Mouse (Mus musculus) erythroblast, adult 5-6 weeks (primary cell): Measurements from ENCODE around the gene Mn1. TPM values are rescaled to one million over a fixed set of nuclear protein-coding genes. Genes with fewer than 3 reads are reported as not detected.

ENCODE experiments used
- ATAC-seq: replicated peaks from 2 replicates; pipeline ENCODE4 v1.8.0; 2016; ENCODE audit warnings: moderate number of reproducible peaks, mild to moderate bottlenecking, moderate TSS enrichment, inconsistent platforms; ENCODE audit not compliant: poor library complexity, low FRiP score, severe bottlenecking
- total RNA-seq, 2 experiments: library from RNA; stranded (forward) in 1 of 2; stranded (reverse) in 1 of 2; fragments of 150-400 nt in 1 of 2; fragments of 200-764, 138-1000 nt in 1 of 2; gene quantifications; 2 replicates each; pipeline versions ENCODE4 v1.2.3 to v1.2.4; 2015 to 2017; ENCODE audit warnings: low replicate concordance in 2 of 2

Mn1 gene
- total RNA-seq, 2 experiments from 2014 or later = not detected

- no peak for ATAC-seq
Observed at GRCm38 (mm10) chr5:111426249-111426648, 9.1 kb downstream of the Mn1 start.

GRCm38 (mm10) chr5:111428882-111429281 is 11.7 kb downstream of the Mn1 start:
- no peak for ATAC-seq

GRCm38 (mm10) chr5:111429726-111430125 is 12.6 kb downstream of the Mn1 start:
- no peak for ATAC-seq

- no peak for ATAC-seq
Observed at GRCm38 (mm10) chr5:111431007-111431730, 14.0 kb downstream of the Mn1 start.

GRCm38 (mm10) chr5:111432842-111433241 is 15.7 kb downstream of the Mn1 start:
- ATAC-seq = no peak

GRCm38 (mm10) chr5:111434342-111434842 is 17.2 kb downstream of the Mn1 start:
- no peak for ATAC-seq

- no peak for ATAC-seq
Observed at GRCm38 (mm10) chr5:111436260-111436659, 19.1 kb downstream of the Mn1 start.

- no peak for ATAC-seq
Observed at GRCm38 (mm10) chr5:111437205-111437604, 20.0 kb downstream of the Mn1 start.

- ATAC-seq = no peak
Observed at GRCm38 (mm10) chr5:111438336-111438735, 21.2 kb downstream of the Mn1 start.

GRCm38 (mm10) chr5:111438821-111439220 is 21.7 kb downstream of the Mn1 start:
- ATAC-seq = no peak

- ATAC-seq = no peak
Observed at GRCm38 (mm10) chr5:111440264-111440663, 23.1 kb downstream of the Mn1 start.

- no peak for ATAC-seq
Observed at GRCm38 (mm10) chr5:111442151-111442871, 25.1 kb downstream of the Mn1 start.

GRCm38 (mm10) chr5:111443636-111444035 is 26.5 kb downstream of the Mn1 start:
- ATAC-seq = no peak

GRCm38 (mm10) chr5:111444361-111444760 is 27.2 kb downstream of the Mn1 start:
- ATAC-seq = no peak

GRCm38 (mm10) chr5:111446652-111447051 is 29.5 kb downstream of the Mn1 start:
- ATAC-seq = no peak

- ATAC-seq = no peak
Observed at GRCm38 (mm10) chr5:111449700-111450099, 32.5 kb downstream of the Mn1 start.

GRCm38 (mm10) chr5:111454240-111454639 is 37.1 kb downstream of the Mn1 start:
- ATAC-seq = no peak

- no peak for ATAC-seq
Observed at GRCm38 (mm10) chr5:111454876-111455275, 37.7 kb downstream of the Mn1 start.

- ATAC-seq = no peak
Observed at GRCm38 (mm10) chr5:111458675-111459074, 41.5 kb downstream of the Mn1 start.

GRCm38 (mm10) chr5:111465811-111466299 is 48.7 kb downstream of the Mn1 start:
- ATAC-seq = no peak

GRCm38 (mm10) chr5:111466429-111466828 is 49.3 kb downstream of the Mn1 start:
- ATAC-seq = no peak
